Mouse (Mus musculus) T-cell, adult 2 months (primary cell): Measurements from ENCODE around the gene Slc27a4.

Experiments
- DNase-seq: peaks from one replicate; pipeline ENCODE4 v3.0.0; 2022; ENCODE audit warnings: low spot score

Slc27a4 gene

GRCm38 (mm10) chr2:29856451-29857260 lies 54.2 kb downstream of the Slc27a4 start:
- no peak for DNase-seq

GRCm38 (mm10) chr2:29857341-29857740 lies 54.9 kb downstream of the Slc27a4 start:
- no peak for DNase-seq

- no peak for DNase-seq
Measured at GRCm38 (mm10) chr2:29857967-29858366, 55.5 kb downstream of the Slc27a4 start.

GRCm38 (mm10) chr2:29858748-29859473 lies 56.5 kb downstream of the Slc27a4 start:
- DNase-seq, result peak; percentile 49

GRCm38 (mm10) chr2:29865125-29865524 lies 62.7 kb downstream of the Slc27a4 start:
- DNase-seq, result no peak
